Mouse (Mus musculus) midbrain, embryonic 14.5 days (tissue): ENCODE measurements around the gene Ino80. TPM values are rescaled to one million over a fixed set of nuclear protein-coding genes. Genes with fewer than 3 reads are reported as not detected.

Experiments used
- ATAC-seq: fragments of 200-750 bp; cut with Nextera tagmentation; 2 replicates; pipeline ENCODE4 v1.8.0; 2017; ENCODE audit warnings: moderate number of reproducible peaks, moderate library complexity; ENCODE audit not compliant: low FRiP score, low TSS enrichment
- DNase-seq: peaks from one replicate; pipeline ENCODE4 v3.0.0-alpha.2; 2015
- H3K27ac ChIP-seq: fragments of 300-500 bp; sonication (generic); replicated peaks from 2 replicates; pipeline ENCODE4 v1.5.1; 2014; ENCODE audit warnings: mild to moderate bottlenecking, low read depth, low read length, moderate library complexity
- H3K27me3 ChIP-seq: fragments of 300-500 bp; sonication (generic); 2 replicates; pipeline ENCODE4 v1.6.1; 2014; ENCODE audit warnings: low read length, control low read depth, mixed read lengths; ENCODE audit not compliant: control insufficient read depth, insufficient read depth
- H3K36me3 ChIP-seq: fragments of 300-500 bp; sonication (generic); 2 replicates; pipeline ENCODE4 v1.6.1; 2014; ENCODE audit warnings: low read length, control low read depth; ENCODE audit not compliant: control insufficient read depth, insufficient read depth
- H3K4me1 ChIP-seq: fragments of 300-500 bp; sonication (generic); 2 replicates; pipeline ENCODE4 v1.6.1; 2014; ENCODE audit warnings: mild to moderate bottlenecking, antibody characterized with exemption, low read length, control low read depth; ENCODE audit not compliant: control insufficient read depth, insufficient read depth
- H3K4me2 ChIP-seq: fragments of 300-500 bp; sonication (generic); 2 replicates; pipeline ENCODE4 v1.6.1; 2014; ENCODE audit warnings: mild to moderate bottlenecking, low read length, moderate library complexity
- H3K4me3 ChIP-seq: fragments of 300-500 bp; sonication (generic); replicated peaks from 2 replicates; pipeline ENCODE4 v1.5.1; 2014; ENCODE audit warnings: low read depth, low read length
- H3K9ac ChIP-seq: fragments of 300-500 bp; sonication (generic); replicated peaks from 2 replicates; pipeline ENCODE4 v1.6.1; 2014; ENCODE audit warnings: mild to moderate bottlenecking, low read length, moderate library complexity
- H3K9me3 ChIP-seq: fragments of 300-500 bp; sonication (generic); 2 replicates; pipeline ENCODE4 v1.6.1; 2016; ENCODE audit warnings: low read length, control low read depth, mixed read lengths; ENCODE audit not compliant: control insufficient read depth
- whole genome bisulfite sequencing: fragments of 180-500 bp; shearing (Covaris S2); extraction: QIAGEN DNeasy Blood & Tissue Kit; methylation state at CpG from one replicate; pipeline ENCODE4 v1.1.7; 2014; 5-methylcytosine and 5-hydroxymethylcytosine counted together
- polyA plus RNA-seq: library from polyadenylated mRNA; unstranded; fragments of >200 nt; fragmentation: Nextera tagmentation; extraction: Ambion mirVana; gene quantifications from 2 replicates; pipeline ENCODE4 v1.2.1, GENCODE M21; 2014

Gene Ino80
- polyA plus RNA-seq, 1 experiment from 2014 or later: 6.5 TPM

DNA sequence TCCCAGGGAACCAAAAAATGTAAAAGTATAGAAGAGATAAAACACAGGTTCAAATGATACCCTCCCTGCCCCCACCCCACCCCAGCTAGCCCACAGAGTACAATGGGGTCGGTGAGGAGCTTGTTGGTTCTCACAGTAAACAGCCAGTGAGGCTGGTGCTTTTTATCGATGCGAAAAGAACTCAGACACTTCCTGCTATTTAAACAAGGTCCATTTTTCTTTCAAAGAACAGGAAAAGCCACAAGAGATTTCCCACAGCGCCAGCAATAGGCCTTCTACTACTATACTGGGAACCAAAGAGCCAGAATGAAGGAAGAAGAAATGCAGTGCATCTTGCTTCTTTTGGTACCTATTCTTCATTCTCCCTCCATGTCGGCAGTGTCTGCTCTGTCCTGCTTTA lies 66.5 kb downstream of the Ino80 start:
- H3K4me2 ChIP-seq: no peak overlapping the region
- ATAC-seq: no peak
- H3K36me3 ChIP-seq: peaks cover 57% of the 10 kb centered on the region
- WGBS: 90% methylated on average over 5 of the region's 5 CpGs
- H3K4me1 ChIP-seq: no peaks in the 10 kb centered on the region
- H3K27ac ChIP-seq: no peak overlapping the region
- no peak for DNase-seq
- no peaks in the 10 kb centered on the region for H3K9me3 ChIP-seq
- H3K9ac ChIP-seq: no peak overlapping the region
- no peaks in the 10 kb centered on the region for H3K27me3 ChIP-seq
- no peak overlapping the region for H3K4me3 ChIP-seq

- no peak overlapping the region for H3K4me2 ChIP-seq
- no peaks in the 10 kb centered on the region for H3K4me1 ChIP-seq
- no peak overlapping the region for H3K27ac ChIP-seq
- no peak overlapping the region for H3K9ac ChIP-seq
- H3K4me3 ChIP-seq: no peak overlapping the region
- ATAC-seq: no peak
- H3K36me3 ChIP-seq: peaks cover 60% of the 10 kb centered on the region
- DNase-seq: no peak
- no peaks in the 10 kb centered on the region for H3K9me3 ChIP-seq
- no peaks in the 10 kb centered on the region for H3K27me3 ChIP-seq
Observed at GRCm38 (mm10) chr2:119408733-119409132, 68.8 kb downstream of the Ino80 start.

GRCm38 (mm10) chr2:119408278-119408677 lies 69.2 kb downstream of the Ino80 start:
- no peaks in the 10 kb centered on the region for H3K9me3 ChIP-seq
- WGBS: 82% methylated on average over 8 of the region's 8 CpGs
- peaks cover 60% of the 10 kb centered on the region for H3K36me3 ChIP-seq
- DNase-seq (peak; percentile 3), ATAC-seq (no peak)
- no peak overlapping the region for H3K4me3 ChIP-seq
- no peak overlapping the region for H3K27ac ChIP-seq
- H3K27me3 ChIP-seq: no peaks in the 10 kb centered on the region
- no peak overlapping the region for H3K9ac ChIP-seq
- H3K4me2 ChIP-seq: no peak overlapping the region
- H3K4me1 ChIP-seq: no peaks in the 10 kb centered on the region

DNA sequence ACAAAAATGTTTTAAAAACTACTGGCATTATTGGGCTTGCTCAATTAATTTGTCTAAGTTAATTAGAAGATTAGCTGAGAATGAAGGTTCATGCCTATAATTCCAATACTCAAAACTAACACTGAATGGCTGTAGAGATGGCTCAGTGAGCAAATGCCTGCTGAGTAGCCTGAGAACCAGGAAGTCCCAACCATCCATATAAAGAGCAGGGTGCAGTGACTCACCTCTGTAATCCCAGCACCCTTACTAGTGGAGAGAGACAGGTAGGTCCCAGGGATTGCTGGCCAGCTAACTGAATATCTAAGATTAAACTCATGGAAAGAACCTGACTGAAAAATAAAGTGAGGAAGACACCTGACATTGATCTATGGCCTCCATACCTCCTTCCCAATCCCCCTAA lies 78.2 kb downstream of the Ino80 start:
- Histone ChIP-seq H3K36me3 (peaks cover 50% of the 10 kb centered on the region), H3K27ac (no peak overlapping the region), H3K4me3 (no peak overlapping the region), H3K9me3 (no peaks in the 10 kb centered on the region), H3K4me1 (no peaks in the 10 kb centered on the region), H3K4me2 (no peak overlapping the region), H3K9ac (no peak overlapping the region), H3K27me3 (no peaks in the 10 kb centered on the region)
- DNase-seq (no peak), ATAC-seq (no peak)

DNA sequence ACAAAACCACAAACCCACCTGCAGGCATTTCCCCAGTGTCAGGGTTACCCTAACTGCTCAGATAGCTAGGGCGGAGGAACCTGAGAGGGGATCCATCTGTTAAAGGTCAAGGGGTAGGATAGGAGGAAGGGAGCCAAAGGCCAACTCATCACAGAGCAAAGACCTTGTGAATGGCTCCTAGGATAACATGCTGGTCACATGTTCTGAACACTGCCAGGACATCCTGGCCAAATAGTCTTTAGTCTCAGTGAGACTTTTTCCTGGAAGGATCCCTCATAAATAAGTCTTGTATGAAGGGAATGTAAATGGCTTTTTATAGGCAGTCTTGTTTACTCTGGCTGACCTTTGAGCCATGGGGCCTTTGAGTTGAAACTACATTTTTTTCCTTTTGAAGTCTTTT lies 78.8 kb downstream of the Ino80 start:
- H3K4me2 ChIP-seq: no peak overlapping the region
- H3K27ac ChIP-seq: no peak overlapping the region
- H3K27me3 ChIP-seq: no peaks in the 10 kb centered on the region
- WGBS: 96% methylated on average over 1 of the region's 1 CpGs
- ATAC-seq (no peak), DNase-seq (no peak)
- no peak overlapping the region for H3K4me3 ChIP-seq
- no peaks in the 10 kb centered on the region for H3K9me3 ChIP-seq
- no peaks in the 10 kb centered on the region for H3K4me1 ChIP-seq
- H3K36me3 ChIP-seq: peaks cover 53% of the 10 kb centered on the region
- no peak overlapping the region for H3K9ac ChIP-seq

DNA sequence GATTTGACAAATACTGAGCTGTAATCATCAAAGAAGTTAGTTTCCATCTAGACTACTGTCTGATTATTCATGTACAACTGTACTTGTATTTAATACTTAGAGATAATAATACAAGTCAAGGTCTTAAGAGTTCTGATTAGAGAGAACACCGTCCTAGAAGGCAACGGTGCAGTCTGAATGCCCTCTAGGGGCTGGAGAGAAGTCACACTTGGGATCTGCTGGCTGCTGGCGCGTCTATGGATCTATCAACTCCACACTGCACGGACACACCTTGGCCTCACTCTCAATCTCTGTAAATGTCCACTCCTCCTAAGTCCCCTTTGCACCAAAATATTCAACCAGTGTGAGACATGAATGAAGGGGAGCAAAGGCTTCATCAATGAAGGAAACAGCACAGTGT lies 79.2 kb downstream of the Ino80 start:
- 93% methylated on average over 5 of the region's 5 CpGs for WGBS
- H3K4me2 ChIP-seq: no peak overlapping the region
- no peak for ATAC-seq

DNA sequence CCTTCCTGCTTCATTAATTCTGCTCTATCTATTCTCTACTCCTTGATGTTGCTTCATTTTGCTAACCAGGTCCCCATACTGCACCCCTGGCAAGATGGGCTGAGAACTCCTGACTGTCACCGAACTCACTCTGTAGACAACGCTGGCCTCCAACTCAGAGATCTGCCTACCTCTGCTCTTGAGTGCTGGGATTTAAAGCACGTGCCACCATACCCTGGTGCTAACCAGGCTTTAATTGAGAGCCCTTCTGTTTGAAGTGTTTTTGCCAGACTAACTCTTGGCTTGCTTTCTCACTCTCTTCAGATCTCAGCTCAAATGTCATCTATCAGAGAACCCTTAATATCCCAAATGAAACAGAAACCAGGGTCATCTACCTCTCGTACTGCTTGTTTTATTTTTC lies 87.5 kb downstream of the Ino80 start:
- no peak for DNase-seq
- H3K4me2 ChIP-seq: no peak overlapping the region
- H3K9me3 ChIP-seq: no peaks in the 10 kb centered on the region
- no peak overlapping the region for H3K9ac ChIP-seq
- no peak overlapping the region for H3K27ac ChIP-seq
- 94% methylated on average over 4 of the region's 4 CpGs for WGBS
- no peaks in the 10 kb centered on the region for H3K4me1 ChIP-seq
- H3K4me3 ChIP-seq: no peak overlapping the region
- H3K27me3 ChIP-seq: no peaks in the 10 kb centered on the region
- peaks cover 34% of the 10 kb centered on the region for H3K36me3 ChIP-seq
- no peak for ATAC-seq

More for the DNA sequence above, 79.2 kb downstream of the Ino80 start:
- H3K36me3 ChIP-seq: peaks cover 56% of the 10 kb centered on the region
- H3K4me1 ChIP-seq: no peaks in the 10 kb centered on the region
- H3K4me3 ChIP-seq: no peak overlapping the region
- no peak for DNase-seq
- H3K27me3 ChIP-seq: no peaks in the 10 kb centered on the region
- no peaks in the 10 kb centered on the region for H3K9me3 ChIP-seq
- H3K9ac ChIP-seq: no peak overlapping the region
- no peak overlapping the region for H3K27ac ChIP-seq

DNA sequence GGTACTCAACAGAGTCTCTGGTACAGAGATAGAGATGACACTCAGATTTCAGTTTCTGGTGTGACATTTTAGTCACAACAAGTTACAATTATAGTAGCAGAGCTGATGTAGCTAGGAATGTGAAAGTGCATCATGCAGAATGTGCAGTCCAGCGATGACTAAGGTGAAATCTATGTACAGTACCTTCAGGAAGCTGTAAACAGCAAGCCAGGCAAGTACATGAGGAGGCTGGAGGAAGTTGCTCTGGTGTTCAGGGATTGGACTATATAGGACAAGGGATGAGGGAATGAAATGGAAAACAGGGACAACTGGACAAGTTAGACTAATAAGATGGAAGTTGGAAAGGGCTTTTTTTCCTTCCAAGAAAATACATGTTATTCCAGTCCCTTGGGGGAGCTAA lies 89.2 kb downstream of the Ino80 start:
- WGBS: 87% methylated on average over 1 of the region's 1 CpGs
- Histone ChIP-seq H3K4me3 (no peak overlapping the region), H3K9ac (no peak overlapping the region), H3K27ac (no peak overlapping the region), H3K4me2 (no peak overlapping the region), H3K36me3 (peaks cover 25% of the 10 kb centered on the region), H3K4me1 (no peaks in the 10 kb centered on the region), H3K9me3 (no peaks in the 10 kb centered on the region), H3K27me3 (no peaks in the 10 kb centered on the region)
- no peak for ATAC-seq
- DNase-seq: no peak

DNA sequence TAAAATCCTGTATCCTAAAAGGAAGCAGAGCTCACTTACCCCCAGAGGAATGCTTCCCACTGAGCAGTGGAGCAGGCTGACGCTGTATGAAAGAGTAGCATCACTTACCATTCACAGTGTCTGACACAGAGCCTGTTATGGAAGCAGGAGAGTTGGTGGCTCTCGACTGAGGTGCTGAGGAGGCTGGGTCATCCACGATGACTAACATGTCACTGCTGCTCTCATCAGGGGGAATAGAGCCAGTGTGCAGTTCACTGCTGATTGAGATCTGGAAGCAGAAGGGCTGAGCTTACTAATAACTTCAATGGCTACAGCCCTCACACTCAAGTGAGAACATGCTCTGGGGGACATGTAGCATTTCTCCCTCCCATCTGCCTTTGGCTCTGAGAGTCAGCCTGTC lies 98.0 kb downstream of the Ino80 start:
- DNase-seq (no peak), ATAC-seq (no peak)
- no peak overlapping the region for H3K4me3 ChIP-seq
- no peak overlapping the region for H3K4me2 ChIP-seq
- no peaks in the 10 kb centered on the region for H3K9me3 ChIP-seq
- no peak overlapping the region for H3K27ac ChIP-seq
- WGBS: 87% methylated on average over 3 of the region's 3 CpGs
- H3K27me3 ChIP-seq: no peaks in the 10 kb centered on the region
- H3K9ac ChIP-seq: no peak overlapping the region
- peaks cover 77% of the 10 kb centered on the region for H3K36me3 ChIP-seq
- H3K4me1 ChIP-seq: no peaks in the 10 kb centered on the region
